In genomic region chr5:149679362-149679761, GRCm38 (mm10) we compare ENCODE assay signal across 8 mouse cellular contexts. TPM values are rescaled to one million over a fixed set of nuclear protein-coding genes. Genes with fewer than 3 reads are reported as not detected.
DNase-seq lines count a peak whose midpoint lies in the region; ATAC-seq and TF ChIP-seq lines count a peak whose summit lies in the region.

No protein-coding gene starts in this region.

- no peaks in the 10 kb centered on the region for H3K36me3 ChIP-seq in heart, embryonic 11.5 days (ENCODE audit: control insufficient read depth, insufficient read depth, low read length)
- peaks cover 6% of the 10 kb centered on the region for H3K36me3 ChIP-seq in G1E (replicated peaks)
- H3K36me3 ChIP-seq in forebrain, embryonic 12.5 days (replicated peaks): no peaks in the 10 kb centered on the region
- H3K36me3 ChIP-seq in limb, embryonic 12.5 days: no peaks in the 10 kb centered on the region
- H3K36me3 ChIP-seq in stomach, embryonic 15.5 days: no peaks in the 10 kb centered on the region

- 10% methylated on average over 12 of the region's 12 CpGs for WGBS in heart, embryonic 11.5 days (ENCODE audit: insufficient replicate concordance)
- WGBS in forebrain, embryonic 12.5 days: 10% methylated on average over 12 of the region's 12 CpGs
- WGBS in limb, embryonic 12.5 days: 5% methylated on average over 12 of the region's 12 CpGs
- 8% methylated on average over 12 of the region's 12 CpGs for WGBS in stomach, embryonic 15.5 days

- peak overlapping the region; percentile 77 for H3K4me3 ChIP-seq in heart, embryonic 11.5 days (ENCODE audit: low read depth, low read length)
- H3K4me3 ChIP-seq in G1E (ENCODE audit: low read depth, low read length): peak overlapping the region; percentile 87; the same call in 1 of the 2 replicates
- H3K4me3 ChIP-seq in forebrain, embryonic 12.5 days (replicated peaks): peak overlapping the region; percentile 73
- peak overlapping the region; percentile 76 for H3K4me3 ChIP-seq in limb, embryonic 12.5 days (replicated peaks)
- peak overlapping the region; percentile 78 for H3K4me3 ChIP-seq in stomach, embryonic 15.5 days (replicated peaks)

- no peak for DNase-seq in heart, adult 8-10 months (ENCODE audit: low spot score)
- DNase-seq in G1E (ENCODE audit: low spot score): no peak
- DNase-seq in frontal cortex, postnatal 10 days (ENCODE audit: low spot score in 2 of 2): no peak
- DNase-seq in T-cell, adult 2 months (ENCODE audit: low spot score): no peak

- H3K27me3 ChIP-seq in heart, embryonic 11.5 days (ENCODE audit: control insufficient read depth, insufficient read depth, low read length): 0 out of 2 replicates have a peak, but pooled peaks cover 3% of the 10 kb centered on the region
- H3K27me3 ChIP-seq in G1E (ENCODE audit: insufficient read depth, low read length): no peaks in the 10 kb centered on the region
- peaks cover 7% of the 10 kb centered on the region; the same call in 1 of the 2 replicates for H3K27me3 ChIP-seq in forebrain, embryonic 12.5 days
- H3K27me3 ChIP-seq in limb, embryonic 12.5 days: 0 out of 2 replicates have a peak, but pooled peaks cover 3% of the 10 kb centered on the region
- H3K27me3 ChIP-seq in stomach, embryonic 15.5 days (replicated peaks): no peaks in the 10 kb centered on the region

- peaks cover 5% of the 10 kb centered on the region; the same call in 1 of the 2 replicates for H3K4me1 ChIP-seq in heart, embryonic 11.5 days (ENCODE audit: control insufficient read depth, insufficient read depth, low read length)
- H3K4me1 ChIP-seq in G1E (ENCODE audit: insufficient read depth, low read depth, low read length): peaks cover 21% of the 10 kb centered on the region
- peaks cover 9% of the 10 kb centered on the region for H3K4me1 ChIP-seq in forebrain, embryonic 12.5 days
- peaks cover 18% of the 10 kb centered on the region for H3K4me1 ChIP-seq in limb, embryonic 12.5 days (replicated peaks)
- peaks cover 10% of the 10 kb centered on the region for H3K4me1 ChIP-seq in stomach, embryonic 15.5 days

- peak overlapping the region; percentile 89; the same call in 1 of the 2 replicates for H3K9ac ChIP-seq in heart, embryonic 11.5 days (ENCODE audit: low read depth, low read length)
- H3K9ac ChIP-seq in forebrain, embryonic 12.5 days: peak overlapping the region; percentile 69
- peak overlapping the region; percentile 83 for H3K9ac ChIP-seq in limb, embryonic 12.5 days (replicated peaks)
- H3K9ac ChIP-seq in stomach, embryonic 15.5 days: no peak overlapping the region

- peak overlapping the region; percentile 92 for H3K4me2 ChIP-seq in heart, embryonic 11.5 days
- peak overlapping the region; percentile 94 for H3K4me2 ChIP-seq in forebrain, embryonic 12.5 days
- H3K4me2 ChIP-seq in limb, embryonic 12.5 days: peak overlapping the region; percentile 97
- peak overlapping the region; percentile 99 for H3K4me2 ChIP-seq in stomach, embryonic 15.5 days

- no peak overlapping the region for H3K27ac ChIP-seq in heart, embryonic 11.5 days (ENCODE audit: low read depth, low read length)
- H3K27ac ChIP-seq in forebrain, embryonic 12.5 days: no peak overlapping the region
- peak overlapping the region; percentile 29; the same call in 1 of the 2 replicates for H3K27ac ChIP-seq in limb, embryonic 12.5 days
- H3K27ac ChIP-seq in stomach, embryonic 15.5 days: no peak overlapping the region

- no peak for TF ChIP-seq CTCF in G1E (IDR thresholded peaks at IDR 0.05; ENCODE audit: low read depth, low read length)

- H3K9me3 ChIP-seq in heart, embryonic 11.5 days (replicated peaks; ENCODE audit: control insufficient read depth, low read length): no peaks in the 10 kb centered on the region
- no peaks in the 10 kb centered on the region for H3K9me3 ChIP-seq in G1E (replicated peaks)
- no peaks in the 10 kb centered on the region for H3K9me3 ChIP-seq in forebrain, embryonic 12.5 days
- H3K9me3 ChIP-seq in limb, embryonic 12.5 days: no peaks in the 10 kb centered on the region
- no peaks in the 10 kb centered on the region for H3K9me3 ChIP-seq in stomach, embryonic 15.5 days

- no peak for ATAC-seq in heart, embryonic 11.5 days (replicated peaks; ENCODE audit: insufficient number of reproducible peaks, low FRiP score, low TSS enrichment)
- ATAC-seq in G1E (ENCODE audit: extremely low read depth, insufficient number of reproducible peaks, low FRiP score, poor library complexity, severe bottlenecking): no peak
- ATAC-seq in forebrain, embryonic 12.5 days (ENCODE audit: low FRiP score): peak; percentile 7; the same call in 1 of the 2 replicates
- ATAC-seq in limb, embryonic 12.5 days (ENCODE audit: insufficient number of reproducible peaks, insufficient read depth, low FRiP score, low TSS enrichment, low read depth): no peak
- no peak for ATAC-seq in stomach, embryonic 15.5 days (ENCODE audit: insufficient read depth, low FRiP score, low read depth)

RNA-seq across cellular contexts. Expression of gene B3glct, which starts 1.3 kb away (rescaled TPM):
- 14.9 and 15.0 TPM in 2 replicates for polyA plus RNA-seq in heart, embryonic 11.5 days (2014; fragmentation: Nextera tagmentation; extraction: Ambion mirVana)
- total RNA-seq in heart, adult 8-10 months (2022): 1 to 10 TPM; 4.1 to 8.0 (median 6.5) TPM
- 15.4 and 18.1 TPM in 2 replicates for total RNA-seq in G1E (2014; fragmentation: Nextera tagmentation)
- 3.3 and 4.6 TPM in 2 replicates for total RNA-seq in G1E (2017)
- 3.6 and 5.2 TPM in 2 replicates for polyA plus RNA-seq in G1E (2012)
- 16.4 TPM in 2 replicates for polyA plus RNA-seq in forebrain, embryonic 12.5 days (2016; fragmentation: Nextera tagmentation; extraction: Ambion mirVana)
- polyA plus RNA-seq in limb, embryonic 12.5 days (2016; fragmentation: Nextera tagmentation; extraction: Ambion mirVana): 15.1 and 17.8 TPM in 2 replicates
- polyA plus RNA-seq in stomach, embryonic 15.5 days (2015; fragmentation: Nextera tagmentation; extraction: Ambion mirVana): 10.6 and 12.5 TPM in 2 replicates

RNA-seq across cellular contexts. Expression of gene Hsph1, which starts 43.2 kb away (rescaled TPM):
- 55.2 and 57.4 TPM in 2 replicates for polyA plus RNA-seq in heart, embryonic 11.5 days (2014; fragmentation: Nextera tagmentation; extraction: Ambion mirVana)
- 10 to 100 TPM; 43.9 to 80.9 (median 65.3) TPM for total RNA-seq in heart, adult 8-10 months (2022)
- total RNA-seq in G1E (2014; fragmentation: Nextera tagmentation): 75.9 and 79.0 TPM in 2 replicates
- total RNA-seq in G1E (2017): 22.5 and 30.2 TPM in 2 replicates
- polyA plus RNA-seq in G1E (2012): 113 and 145 TPM in 2 replicates
- polyA plus RNA-seq in forebrain, embryonic 12.5 days (2016; fragmentation: Nextera tagmentation; extraction: Ambion mirVana): 123 and 129 TPM in 2 replicates
- 80.9 and 82.2 TPM in 2 replicates for polyA plus RNA-seq in limb, embryonic 12.5 days (2016; fragmentation: Nextera tagmentation; extraction: Ambion mirVana)
- polyA plus RNA-seq in stomach, embryonic 15.5 days (2015; fragmentation: Nextera tagmentation; extraction: Ambion mirVana): 52.2 and 54.1 TPM in 2 replicates
